In genomic region chr12:110515676-110516075, GRCm38 (mm10) we compare ENCODE assay signal across 20 mouse cellular contexts.
A peak's percentile ranks its signal among the peaks of the same experiment; 100 is the strongest.
DNase-seq lines count a peak whose midpoint lies in the region; ATAC-seq and TF ChIP-seq lines count a peak whose summit lies in the region.
"Had no signal": no experiment of that assay in that cellular context is flagged by ENCODE, and none has a peak within 500 bp of the region (broad histone marks: within the 10 kb centered on the region; RNA-seq: fewer than 3 reads in every experiment).

No protein-coding gene starts in this region.

- no peaks in the 10 kb centered on the region for H3K9me3 ChIP-seq in forebrain, embryonic 13.5 days (replicated peaks)
- H3K9me3 ChIP-seq: embryonic facial prominence, embryonic 12.5 days; limb, embryonic 12.5 days; liver, embryonic 15.5 days had no signal

- intact Hi-C loops in gastrocnemius, adult 2 months (cut with DNase I) = no loop called here
- intact Hi-C loops in left cerebral cortex, adult 2 months (cut with DNase I) = no loop called here
- intact Hi-C loops in left cerebral cortex, postnatal 10 days (cut with DNase I) = no loop called here

- DNase-seq in gastrocnemius, adult 2 months = peak; percentile 48
- no peak for DNase-seq in gastrocnemius, postnatal 4 days (ENCODE audit: low spot score in 2 of 2)
- no peak for DNase-seq in left cerebral cortex, adult 2 months (ENCODE audit: extremely low spot score in 1 of 2, low spot score in 2 of 2)
- no peak for DNase-seq in left cerebral cortex, adult 8-10 months (ENCODE audit: low spot score in 2 of 2)
- peak; percentile 25 for DNase-seq in 3134 (ENCODE audit: extremely low read depth, insufficient read length, low spot score)
- no peak for DNase-seq in lung, adult 2 months
- no peak for DNase-seq in left cerebral cortex, postnatal 10 days (ENCODE audit: extremely low spot score in 1 of 2, low spot score in 2 of 2)
- DNase-seq: cerebellum, adult 11 months; forebrain, postnatal 0 days; kidney, adult 18-20 months; kidney, postnatal 10 days; right cerebral cortex, postnatal 25 days had no signal

- 46% methylated on average over 8 of the region's 8 CpGs for WGBS in lung, adult 2 months
- 97% methylated on average over 8 of the region's 8 CpGs for WGBS in forebrain, embryonic 13.5 days

- no peak for TF ChIP-seq CTCF in gastrocnemius, adult 2 months (IDR thresholded peaks at IDR 0.05)
- no peak; the same call in 1 of the 2 replicates for TF ChIP-seq CTCF in left cerebral cortex, adult 2 months (IDR thresholded peaks at IDR 0.05)
- TF ChIP-seq CTCF in lung, adult 2 months (IDR thresholded peaks at IDR 0.05; ENCODE audit: insufficient read depth, low read length) = no peak

- peaks cover 28% of the 10 kb centered on the region for H3K4me1 ChIP-seq in lung, adult 2 months (ENCODE audit: control insufficient read depth, insufficient read depth, low read length)
- H3K4me1 ChIP-seq in forebrain, embryonic 13.5 days = peaks cover 8% of the 10 kb centered on the region; the same call in 1 of the 2 replicates

- H3K4me2 ChIP-seq in forebrain, embryonic 13.5 days = no peak overlapping the region
- H3K4me2 ChIP-seq: embryonic facial prominence, embryonic 12.5 days; hindbrain, embryonic 14.5 days; limb, embryonic 12.5 days; liver, embryonic 15.5 days had no signal

- no peak for TF ChIP-seq POLR2A in lung, adult 2 months (IDR thresholded peaks at IDR 0.05; ENCODE audit: borderline replicate concordance, extremely low read depth, low read depth, low read length)

- H3K4me3 ChIP-seq in gastrocnemius, adult 2 months = no peak overlapping the region
- no peak overlapping the region for H3K4me3 ChIP-seq in left cerebral cortex, adult 2 months
- peak overlapping the region; percentile 27 for H3K4me3 ChIP-seq in lung, adult 2 months (replicated peaks; ENCODE audit: extremely low read depth, low read depth, low read length)
- no peak overlapping the region for H3K4me3 ChIP-seq in forebrain, embryonic 13.5 days
- H3K4me3 ChIP-seq: embryonic facial prominence, embryonic 12.5 days; limb, embryonic 12.5 days; liver, embryonic 15.5 days had no signal

- H3K9ac ChIP-seq in forebrain, embryonic 13.5 days = no peak overlapping the region
- H3K9ac ChIP-seq: embryonic facial prominence, embryonic 12.5 days; forebrain, postnatal 0 days; hindbrain, embryonic 14.5 days; limb, embryonic 12.5 days; liver, embryonic 15.5 days had no signal

- ATAC-seq in forebrain, embryonic 13.5 days = no peak
- ATAC-seq: forebrain, postnatal 0 days; midbrain, embryonic 16.5 days; Patski had no signal

- H3K36me3 ChIP-seq in forebrain, embryonic 13.5 days (ENCODE audit: poor library complexity, severe bottlenecking) = peaks cover 13% of the 10 kb centered on the region

- no peaks in the 10 kb centered on the region for H3K27me3 ChIP-seq in forebrain, embryonic 13.5 days
- H3K27me3 ChIP-seq: embryonic facial prominence, embryonic 12.5 days; limb, embryonic 12.5 days; liver, embryonic 15.5 days; Patski had no signal

- peak overlapping the region; percentile 53 for H3K27ac ChIP-seq in gastrocnemius, adult 2 months
- peak overlapping the region; percentile 36; the same call in 1 of the 2 replicates for H3K27ac ChIP-seq in left cerebral cortex, adult 2 months
- no peak overlapping the region for H3K27ac ChIP-seq in forebrain, embryonic 13.5 days
- H3K27ac ChIP-seq: embryonic facial prominence, embryonic 12.5 days; hindbrain, embryonic 14.5 days; limb, embryonic 12.5 days; liver, embryonic 15.5 days; macrophage had no signal

Comparison
In these comparisons a context has a peak if more than half of its experiments do, and no peak if none do; other contexts are left out.
1. DNase-seq: peak in gastrocnemius, adult 2 months (single experiment) and 3134 (single experiment); none in gastrocnemius, postnatal 4 days (0 of 2), left cerebral cortex, adult 2 months (0 of 2), left cerebral cortex, adult 8-10 months (0 of 2), lung, adult 2 months (single experiment) and left cerebral cortex, postnatal 10 days (0 of 2).